Mouse (Mus musculus): ENCODE results near the gene S100a6. TPM values are rescaled to one million over a fixed set of nuclear protein-coding genes. Genes with fewer than 3 reads are reported as not detected.

Gene S100a6
- total RNA-seq, 2 experiments from 2014 or later: 70.8 to 84.4 TPM

DNA sequence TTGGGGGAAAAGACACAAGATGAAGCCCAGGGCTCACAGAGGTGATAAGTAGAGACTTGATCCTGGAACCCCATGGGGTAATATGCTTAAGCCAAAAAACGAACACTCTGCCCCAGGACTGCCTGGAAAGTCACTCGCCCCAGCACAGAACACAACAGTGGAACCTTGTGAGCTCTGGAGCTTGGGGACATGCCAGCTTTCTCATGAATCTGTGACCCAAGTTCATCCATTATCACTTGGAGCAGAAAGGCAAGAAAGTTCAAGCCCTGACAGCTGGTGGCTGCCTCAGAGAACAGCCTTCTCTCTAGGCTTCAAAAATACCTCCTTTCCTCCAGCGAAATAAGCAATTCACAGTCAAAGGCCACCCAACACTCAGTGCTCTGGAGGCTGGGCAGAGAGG, 13.3 kb upstream of the S100a6 start:
- intact Hi-C loops (cut with DNase I): no loop called here
- DNase-seq (ENCODE audit: low spot score): no peak

DNA sequence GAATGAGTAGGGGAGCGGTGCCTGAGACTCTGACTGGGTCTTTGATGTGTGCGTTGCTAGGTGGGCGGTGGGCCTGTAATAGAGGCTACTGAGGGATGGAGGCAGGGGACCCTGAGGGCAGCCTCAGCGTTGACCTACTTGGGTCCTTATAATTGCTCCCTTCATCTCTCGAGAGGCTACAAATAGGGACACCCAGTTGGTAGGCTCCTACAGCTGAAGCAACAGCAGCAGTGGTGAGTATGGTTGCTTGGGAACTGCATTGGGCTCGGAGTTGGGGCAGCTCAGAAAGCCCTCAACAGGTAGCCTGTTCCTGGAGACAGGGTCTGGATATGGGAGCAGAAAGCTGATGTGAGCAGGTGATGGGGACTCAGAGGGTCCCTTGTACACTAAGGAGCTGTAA, 12.6 kb upstream of the S100a6 start:
- intact Hi-C loops (cut with DNase I): no loop called here
- DNase-seq (ENCODE audit: low spot score): no peak

DNA sequence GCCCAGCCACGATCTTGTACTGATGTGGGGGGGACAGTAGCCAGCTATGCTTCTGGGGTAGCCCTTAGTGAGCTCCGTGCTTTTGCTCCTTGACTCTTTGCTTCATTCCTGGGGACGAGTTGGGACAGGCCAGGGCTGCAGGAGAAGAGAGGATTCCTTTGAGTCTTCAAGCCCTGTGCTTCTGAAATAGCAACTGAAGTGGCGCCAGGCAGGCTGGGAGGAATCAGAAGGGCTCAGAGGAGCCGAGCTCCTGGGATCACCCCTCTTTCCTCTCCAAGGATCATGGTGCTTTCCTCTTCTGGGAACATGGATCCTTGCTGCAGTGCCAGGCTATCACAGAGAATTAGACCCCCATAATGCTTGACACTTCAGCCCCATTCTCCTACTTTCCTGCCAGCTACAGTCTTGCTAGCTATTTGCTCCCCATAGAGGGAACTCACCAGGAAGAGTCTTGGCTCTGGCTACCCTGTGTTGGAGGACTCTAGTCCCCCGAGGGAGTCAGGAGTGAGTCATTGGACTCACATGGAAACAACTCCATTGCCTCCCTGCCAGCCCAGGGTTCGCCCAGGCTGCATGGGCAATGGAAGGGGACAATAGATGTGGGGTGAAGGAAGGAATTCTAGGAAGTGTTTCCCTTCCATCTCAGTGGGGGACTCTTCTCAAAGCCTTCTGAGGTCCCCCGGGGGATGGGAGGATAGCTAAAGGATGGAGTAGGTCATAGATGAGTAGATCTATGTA, 12.1 kb upstream of the S100a6 start:
- DNase-seq (ENCODE audit: low spot score): no peak

DNA sequence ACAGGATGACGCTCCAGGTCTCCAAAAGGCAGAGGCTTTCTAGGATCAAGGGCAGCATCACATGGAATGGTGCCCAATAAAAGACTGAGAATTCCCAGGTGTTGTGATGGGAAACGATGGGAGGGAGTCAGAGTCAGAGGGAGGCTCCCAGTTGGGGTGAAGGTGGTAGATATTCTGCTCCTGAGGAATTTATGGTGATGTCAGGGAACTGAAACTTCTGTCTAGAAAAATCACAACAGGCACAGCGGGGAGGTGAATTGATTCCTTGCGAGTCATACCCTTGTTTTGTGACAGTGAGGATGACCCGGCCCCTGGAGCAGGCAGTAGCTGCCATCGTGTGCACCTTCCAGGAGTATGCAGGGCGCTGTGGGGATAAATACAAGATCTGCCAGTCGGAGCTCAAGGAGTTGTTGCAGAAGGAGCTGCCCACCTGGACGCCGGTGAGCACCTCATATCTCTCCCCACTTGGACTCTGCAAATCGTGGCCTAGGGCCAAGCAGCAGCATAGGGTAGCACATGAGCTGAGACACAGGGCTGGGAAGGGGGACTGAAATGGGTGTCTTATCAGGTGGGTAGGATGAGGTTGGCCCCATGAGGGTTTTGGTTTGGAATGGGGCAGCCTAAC, 11.1 kb upstream of the S100a6 start, which contains the start of gene Gm42674:
TSS of gene Gm42674 (plus strand) at position 419 of the 625 bp plus-strand sequence.
- no peak for DNase-seq (ENCODE audit: low spot score)
- intact Hi-C loops (cut with DNase I): no loop called here

More for the DNA sequence above, 12.1 kb upstream of the S100a6 start:
- intact Hi-C loops (cut with DNase I): no loop called here

DNA sequence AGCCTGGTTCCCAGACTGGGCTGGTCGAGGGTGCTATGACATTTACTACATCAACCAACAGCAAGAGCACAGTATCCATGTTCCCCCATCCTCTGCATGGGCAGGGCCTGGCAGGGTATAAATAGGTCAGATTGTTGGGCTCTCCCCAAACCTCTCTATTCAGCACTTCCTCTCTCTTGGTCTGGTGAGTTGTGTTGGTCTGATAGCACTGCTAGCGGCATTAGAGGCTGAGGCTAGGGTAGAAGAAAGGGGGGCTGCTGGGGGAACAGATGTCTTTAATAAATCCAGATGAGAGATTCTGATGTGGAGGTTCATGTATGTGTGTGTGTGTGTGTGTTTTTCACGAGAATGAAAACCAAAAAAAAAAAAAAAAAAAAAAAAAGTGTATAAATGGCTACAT, 9.1 kb upstream of the S100a6 start, which contains the start of gene S100a4:
TSS of gene S100a4 (plus strand) at position 149 of the 400 bp plus-strand sequence.
- DNase-seq (ENCODE audit: low spot score): no peak
- intact Hi-C loops (cut with DNase I): no loop called here

DNA sequence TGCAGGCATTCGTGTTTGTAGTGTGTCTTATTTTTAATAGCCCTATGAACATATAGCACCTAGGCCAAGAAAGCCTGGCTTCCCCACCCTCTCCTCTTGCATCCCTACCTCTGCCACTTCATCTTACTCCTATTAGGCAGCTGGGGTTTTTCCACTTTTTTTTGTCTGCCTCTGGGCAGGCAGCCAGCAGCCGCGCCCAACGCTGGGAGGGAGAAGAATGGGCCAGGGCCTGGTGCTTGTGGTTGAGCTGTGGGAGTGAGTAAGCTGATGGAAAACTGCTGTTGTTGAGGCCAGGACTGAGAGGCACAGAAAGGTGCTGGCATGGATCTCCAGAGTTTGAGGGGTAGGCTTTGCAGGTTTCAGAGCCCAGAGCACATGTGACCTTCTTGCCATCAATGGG, 8.3 kb upstream of the S100a6 start:
- DNase-seq (ENCODE audit: low spot score): peak; percentile 86
- intact Hi-C loops (cut with DNase I): no loop called here

DNA sequence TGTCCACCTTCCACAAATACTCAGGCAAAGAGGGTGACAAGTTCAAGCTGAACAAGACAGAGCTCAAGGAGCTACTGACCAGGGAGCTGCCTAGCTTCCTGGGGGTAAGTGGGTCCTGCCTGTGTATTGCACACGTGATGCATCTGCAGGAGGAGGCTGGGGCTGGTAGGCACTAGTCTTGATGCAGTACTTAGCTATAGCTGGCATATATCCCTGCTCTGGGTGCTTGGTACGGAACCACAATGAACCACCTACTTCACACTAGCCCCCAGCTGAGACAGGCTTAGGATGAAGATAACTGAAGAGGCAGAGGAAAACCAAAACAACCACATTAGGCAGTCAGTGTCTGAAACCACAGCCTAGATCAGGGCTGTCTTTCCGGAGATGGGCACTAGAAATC, 7.6 kb upstream of the S100a6 start:
- intact Hi-C loops (cut with DNase I): no loop called here
- DNase-seq (ENCODE audit: low spot score): no peak

DNA sequence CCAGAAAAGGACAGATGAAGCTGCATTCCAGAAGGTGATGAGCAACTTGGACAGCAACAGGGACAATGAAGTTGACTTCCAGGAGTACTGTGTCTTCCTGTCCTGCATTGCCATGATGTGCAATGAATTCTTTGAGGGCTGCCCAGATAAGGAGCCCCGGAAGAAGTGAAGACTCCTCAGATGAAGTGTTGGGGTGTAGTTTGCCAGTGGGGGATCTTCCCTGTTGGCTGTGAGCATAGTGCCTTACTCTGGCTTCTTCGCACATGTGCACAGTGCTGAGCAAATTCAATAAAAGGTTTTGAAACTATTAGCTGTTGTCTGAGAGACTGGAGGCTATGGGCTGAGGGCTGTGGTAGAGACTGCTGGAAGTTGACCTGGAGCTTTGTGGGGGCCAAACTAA, 6.9 kb upstream of the S100a6 start:
- intact Hi-C loops (cut with DNase I): no loop called here
- DNase-seq (ENCODE audit: low spot score): no peak

DNA sequence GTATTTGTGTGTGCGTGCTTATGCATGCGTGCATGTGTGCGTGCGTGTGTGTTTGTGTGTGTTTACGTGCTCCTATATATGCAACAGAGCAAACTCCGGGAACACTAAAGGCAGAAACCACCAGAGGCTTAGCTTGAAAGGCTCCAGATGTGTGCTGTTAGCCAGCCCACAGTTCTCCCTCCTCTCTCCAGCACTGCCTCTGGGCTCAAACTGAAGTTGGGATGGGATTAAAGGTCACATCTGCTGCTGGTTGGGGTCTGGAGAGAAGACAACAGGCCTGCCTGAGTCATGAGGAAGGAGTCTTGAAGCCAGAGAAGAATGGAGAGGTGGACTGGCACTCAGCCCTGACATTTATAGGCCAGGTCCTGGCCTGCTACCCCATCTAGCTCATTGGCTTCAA, 6.5 kb upstream of the S100a6 start:
- intact Hi-C loops (cut with DNase I): no loop called here
- DNase-seq (ENCODE audit: low spot score): no peak

DNA sequence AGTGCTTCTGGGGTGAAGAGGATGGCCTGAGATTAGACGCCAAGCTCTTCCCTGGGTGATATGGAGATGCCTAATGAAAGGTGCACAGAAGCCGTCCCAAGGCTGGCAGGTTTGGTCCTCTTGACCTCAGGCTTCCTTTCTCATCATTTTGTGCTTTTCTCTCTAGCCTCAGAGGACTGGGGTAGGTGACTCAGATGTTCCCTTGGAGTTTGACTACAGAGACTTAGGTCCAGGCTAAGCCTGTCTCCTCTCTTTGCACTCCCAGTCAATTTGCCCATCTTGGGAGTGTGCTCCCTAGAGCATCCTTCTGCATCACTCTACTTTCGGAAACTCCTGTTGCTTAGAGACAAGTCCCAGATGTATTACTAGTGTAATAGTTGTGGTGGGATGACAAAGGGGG, 5.3 kb upstream of the S100a6 start:
- intact Hi-C loops (cut with DNase I): no loop called here
- no peak for DNase-seq (ENCODE audit: low spot score)

DNA sequence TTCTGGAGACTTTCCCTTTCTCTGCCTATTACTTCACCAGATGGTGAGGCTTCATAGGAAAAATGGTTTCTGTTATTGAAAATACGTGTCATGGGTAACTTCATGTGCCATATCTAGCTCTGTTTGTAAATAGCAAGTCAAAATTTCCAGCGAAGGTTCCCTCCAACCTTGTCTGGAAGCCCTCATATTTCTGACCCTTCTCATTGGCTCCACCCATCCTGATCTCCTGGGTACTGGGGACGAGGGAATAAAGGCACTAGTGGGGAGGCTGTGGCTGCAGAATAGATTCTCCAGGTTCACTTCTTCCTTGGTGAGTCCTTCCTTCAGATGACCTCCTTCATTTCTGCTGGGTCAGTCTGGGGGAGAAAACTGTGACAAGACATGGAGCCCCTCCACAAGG, 4.5 kb upstream of the S100a6 start, which contains the start of gene S100a5:
TSS of gene S100a5 (plus strand) at position 301 of the 400 bp plus-strand sequence.
- intact Hi-C loops (cut with DNase I): no loop called here
- DNase-seq (ENCODE audit: low spot score): no peak

DNA sequence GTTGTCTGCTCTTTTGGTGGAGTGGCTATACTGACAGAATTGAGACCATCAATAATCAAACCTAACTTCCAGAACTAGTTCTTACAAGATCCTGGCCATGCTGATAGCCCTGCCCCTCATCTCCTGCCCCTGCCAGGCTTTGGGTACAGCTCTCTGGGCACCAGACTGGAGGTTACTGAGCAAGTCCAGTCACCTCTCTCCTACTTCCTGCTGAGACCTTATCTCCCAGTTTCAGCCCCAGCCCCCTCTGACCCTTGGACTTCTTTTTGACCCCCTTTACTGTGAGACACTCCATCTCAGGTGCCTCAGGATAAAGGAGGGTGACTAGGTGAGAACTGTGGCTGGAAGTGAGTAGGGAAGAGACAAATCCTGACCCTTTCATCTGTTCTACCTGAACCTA, 3.6 kb upstream of the S100a6 start:
- no peak for DNase-seq (ENCODE audit: low spot score)
- intact Hi-C loops (cut with DNase I): no loop called here

DNA sequence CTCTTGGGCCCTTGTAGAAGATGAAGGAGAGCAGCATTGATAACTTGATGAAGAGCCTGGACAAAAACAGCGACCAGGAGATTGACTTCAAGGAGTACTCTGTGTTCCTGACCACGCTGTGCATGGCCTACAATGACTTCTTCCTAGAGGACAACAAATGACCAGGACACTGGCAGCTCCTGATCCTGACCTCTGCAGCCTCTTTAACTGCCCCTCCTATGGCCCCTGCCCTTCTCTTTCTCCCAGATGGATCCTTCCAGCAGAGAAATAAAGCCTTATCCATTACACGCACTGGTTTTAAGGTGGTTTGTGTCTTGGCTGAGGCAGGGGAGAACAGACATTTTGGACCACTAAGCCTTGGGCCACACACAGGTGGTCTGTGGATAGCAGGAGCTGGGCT, 1.2 kb upstream of the S100a6 start:
- intact Hi-C loops (cut with DNase I): loop anchor here (5.0 to 10.0 kb wide), 2 partner anchors 99 to 197 kb away; partner anchors contain the start of genes S100a1 and S100a13

DNA sequence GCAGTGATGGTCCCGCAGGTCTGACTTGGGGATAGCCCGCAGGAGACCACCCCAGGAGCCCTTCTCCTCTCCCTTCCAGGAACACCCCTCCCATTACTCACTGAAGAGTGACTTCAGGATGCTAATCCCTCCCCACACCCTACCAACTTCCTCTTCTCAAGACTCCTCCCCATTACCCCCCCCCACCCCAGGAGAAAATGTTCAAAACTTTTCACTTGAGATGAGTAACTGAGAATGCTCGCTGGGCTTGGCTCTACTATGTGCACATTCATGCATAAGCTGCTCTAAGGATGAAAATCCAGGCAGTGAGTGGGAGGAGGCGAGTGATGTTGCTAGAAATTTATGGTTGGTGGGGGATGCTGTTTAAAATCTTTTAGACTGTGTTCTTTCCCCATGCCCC, 621 bp upstream of the S100a6 start:
- intact Hi-C loops (cut with DNase I): loop anchor here (5.0 to 10.0 kb wide), 2 partner anchors 100 to 197 kb away; partner anchors contain the start of genes S100a1 and S100a13
- no peak for DNase-seq (ENCODE audit: low spot score)

More for the DNA sequence above, 1.2 kb upstream of the S100a6 start:
- no peak for DNase-seq (ENCODE audit: low spot score)

DNA sequence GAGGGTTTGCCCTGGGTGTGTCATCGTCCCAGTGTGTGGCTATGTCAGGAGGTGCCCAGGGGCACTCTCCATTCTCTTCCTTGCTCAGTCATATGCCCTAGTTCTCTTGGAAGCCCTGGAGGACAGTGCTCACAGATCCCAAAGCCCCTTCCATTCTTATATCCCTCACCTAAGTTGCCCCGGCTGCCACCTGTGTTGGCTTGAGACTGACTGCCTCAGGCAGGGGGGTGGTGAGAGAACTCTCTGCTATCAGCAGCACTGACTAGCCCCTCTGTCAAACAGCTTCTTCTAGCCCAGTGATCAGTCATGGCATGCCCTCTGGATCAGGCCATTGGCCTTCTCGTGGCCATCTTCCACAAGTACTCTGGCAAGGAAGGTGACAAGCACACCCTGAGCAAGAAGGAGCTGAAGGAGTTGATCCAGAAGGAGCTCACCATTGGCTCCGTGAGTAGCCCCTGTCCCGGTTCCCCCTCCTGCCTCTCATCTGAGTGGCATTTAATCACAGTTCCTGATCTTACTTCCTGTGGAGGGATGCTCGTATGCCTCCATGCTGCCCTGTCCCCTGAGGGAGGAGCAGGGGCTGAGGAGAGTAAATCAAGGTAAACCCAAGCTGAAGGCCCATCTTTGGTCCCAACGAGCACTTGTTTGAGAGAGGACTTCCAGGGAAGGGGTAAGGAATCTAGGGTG, 922 bp downstream of the S100a6 start:
- DNase-seq (ENCODE audit: low spot score): no peak
- intact Hi-C loops (cut with DNase I): loop anchor here (5.0 to 10.0 kb wide), 2 partner anchors 101 to 199 kb away; partner anchors contain the start of genes S100a1 and S100a13

DNA sequence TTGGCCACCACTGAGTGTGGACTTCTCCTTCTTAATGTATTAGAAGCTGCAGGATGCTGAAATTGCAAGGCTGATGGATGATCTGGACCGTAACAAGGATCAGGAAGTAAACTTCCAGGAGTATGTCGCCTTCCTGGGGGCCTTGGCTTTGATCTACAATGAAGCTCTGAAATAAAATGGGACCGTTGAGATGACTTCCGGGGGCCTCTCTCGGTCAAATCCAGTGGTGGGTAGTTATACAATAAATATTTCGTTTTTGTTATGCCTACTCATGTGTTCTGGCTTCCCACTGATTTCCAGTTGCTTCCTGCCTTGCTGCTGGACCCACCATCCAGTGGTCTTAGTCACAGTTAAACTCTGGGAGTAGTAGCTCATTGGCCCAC, 1.5 kb downstream of the S100a6 start:
- DNase-seq (ENCODE audit: low spot score): no peak
- intact Hi-C loops (cut with DNase I): loop anchor here (5.0 to 10.0 kb wide), 2 partner anchors 102 to 199 kb away; partner anchors contain the start of genes S100a1 and S100a13

DNA sequence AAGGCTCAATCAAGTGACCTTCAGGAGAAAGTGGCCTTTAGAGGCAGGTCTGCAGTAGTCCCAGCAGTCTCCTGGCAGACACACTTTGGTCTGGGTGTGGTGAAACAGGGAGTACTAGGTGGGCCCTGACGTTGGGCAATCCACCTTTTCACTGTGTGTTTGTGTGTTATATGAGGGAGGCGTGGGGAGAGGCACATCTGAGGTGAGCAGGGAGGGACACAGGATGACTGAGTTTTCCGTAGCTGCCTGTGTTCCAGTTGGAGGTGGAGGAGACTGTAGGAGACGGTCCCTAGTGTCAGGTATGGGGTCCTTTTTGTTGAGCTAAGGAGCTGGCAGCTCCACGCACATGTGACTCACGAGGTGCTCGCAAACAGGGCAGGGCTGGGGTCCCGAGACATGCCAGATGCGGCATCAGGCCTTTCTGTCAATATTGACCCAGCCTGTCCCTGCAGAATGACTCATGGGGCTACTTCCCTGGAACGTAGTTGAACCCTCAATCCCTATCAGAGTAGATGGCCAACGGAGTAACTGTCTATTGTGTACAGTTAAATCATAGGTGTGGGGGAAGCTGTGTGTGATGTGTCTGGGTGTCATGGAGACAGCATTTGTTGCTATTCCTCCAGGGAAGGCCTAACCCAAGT, 2.0 kb downstream of the S100a6 start:
- intact Hi-C loops (cut with DNase I): loop anchor here (1.0 to 10.0 kb wide), 5 partner anchors 29 to 200 kb away; partner anchors contain the start of genes S100a1, S100a13 and Snapin
- DNase-seq (ENCODE audit: low spot score): no peak

DNA sequence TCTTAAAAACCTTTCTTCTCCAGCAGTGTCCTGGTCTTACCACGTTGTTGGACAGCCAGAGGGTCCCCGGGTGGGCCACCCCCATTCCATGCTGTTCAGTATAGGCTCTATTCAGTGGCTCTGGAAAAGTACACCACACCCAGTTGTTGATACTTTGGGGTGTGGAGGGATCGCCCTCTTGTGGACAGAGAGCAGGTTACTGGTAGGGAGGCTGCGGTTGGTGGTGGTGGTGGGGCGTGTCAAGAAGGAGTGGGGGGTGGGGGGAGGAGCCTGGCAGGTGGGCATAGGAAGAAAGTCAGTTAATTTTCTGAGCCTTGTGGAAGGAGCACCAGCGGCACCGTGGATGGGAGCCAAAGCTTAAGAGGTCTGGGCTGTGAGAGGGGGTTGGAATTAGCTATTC, 2.7 kb downstream of the S100a6 start:
- DNase-seq (ENCODE audit: low spot score): peak; percentile 59
- intact Hi-C loops (cut with DNase I): loop anchor here (1.0 to 10.0 kb wide), 4 partner anchors 30 to 201 kb away; partner anchors contain the start of gene Snapin

DNA sequence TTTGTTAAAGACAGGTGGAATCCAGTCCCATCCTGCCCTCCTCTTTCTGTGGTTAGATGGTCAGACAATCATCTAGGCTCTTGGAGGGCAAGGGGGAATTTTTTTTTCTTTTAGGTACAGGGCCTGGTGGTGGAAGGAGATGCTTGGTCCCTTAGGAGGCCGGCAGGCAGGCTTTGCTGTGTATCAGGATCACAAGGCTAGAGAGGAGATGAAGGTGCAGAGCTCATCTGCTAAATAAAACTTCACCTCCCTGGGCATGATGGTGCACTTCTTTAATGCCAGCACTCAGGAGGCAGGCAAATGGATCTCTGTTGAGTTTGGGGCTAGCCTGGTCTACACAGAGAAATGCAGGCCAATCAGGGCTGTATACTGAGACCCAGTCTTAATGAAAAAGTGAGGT, 3.2 kb downstream of the S100a6 start:
- intact Hi-C loops (cut with DNase I): loop anchor here (1.0 to 10.0 kb wide), 4 partner anchors 31 to 201 kb away; partner anchors contain the start of gene Snapin
- no peak for DNase-seq (ENCODE audit: low spot score)

DNA sequence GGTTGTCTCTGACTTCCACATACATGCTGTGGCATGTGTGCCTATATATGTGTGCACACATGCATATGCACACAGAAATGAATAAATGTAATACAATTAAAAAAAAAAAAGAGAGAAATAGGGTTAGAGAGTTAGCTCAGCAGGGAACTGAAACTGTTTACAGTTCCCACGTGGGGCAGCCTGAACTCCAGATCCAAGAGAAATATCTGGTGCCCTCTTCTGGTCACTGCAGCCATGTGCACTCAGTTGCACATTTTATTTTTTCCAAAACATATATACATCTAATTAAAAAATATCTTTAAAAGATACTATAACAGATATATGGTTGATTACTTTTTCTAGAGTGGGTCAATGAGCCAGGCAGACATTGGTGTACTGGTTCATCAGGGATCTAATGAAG, 4.9 kb downstream of the S100a6 start:
- intact Hi-C loops (cut with DNase I): loop anchor here (10.0 kb wide), 1 partner anchor 203 kb away; no protein-coding TSS in a partner anchor
- no peak for DNase-seq (ENCODE audit: low spot score)
